Mouse (Mus musculus) layer of hippocampus, adult 2 months (tissue): ENCODE data around the gene Abcc9. TPM values are rescaled to one million over a fixed set of nuclear protein-coding genes. Genes with fewer than 3 reads are reported as not detected.

ENCODE experiments used
- DNase-seq, 2 experiments: peaks; one replicate each; pipeline ENCODE4 v3.0.0; 2022; ENCODE audit warnings: low spot score in 2 of 2
- H3K27ac ChIP-seq: fragments of 200-600 bp; 2 replicates; pipeline ENCODE4 v1.8.1; 2022
- H3K4me3 ChIP-seq: fragments of 200-600 bp; 2 replicates; pipeline ENCODE4 v1.8.1; 2022; ENCODE audit warnings: mild to moderate bottlenecking
- CTCF ChIP-seq: fragments of 200-600 bp; conservative IDR thresholded peaks from 2 replicates; pipeline ENCODE4 v1.8.1; 2022; ENCODE audit warnings: antibody characterized with exemption, mild to moderate bottlenecking, moderate library complexity
- total RNA-seq, 2 experiments: library from RNA; stranded (reverse); gene quantifications; 2 replicates each; pipeline ENCODE4 v1.2.3; 2021

The Abcc9 gene
- total RNA-seq, 2 experiments from 2014 or later, result 3.4 to 4.0 TPM

GRCm38 (mm10) chr6:142571055-142571618 lies 131.0 kb downstream of the Abcc9 start, which contains the start of gene Kcnj8:
Gene Kcnj8 (minus strand): TSS chr6:142571614.
- DNase-seq, result peak in 1 of 2 experiments; percentile 12
- H3K4me3 ChIP-seq, result peak within 1 kb of the TSS; percentile 53
- H3K27ac ChIP-seq, result no peak within 1 kb of the TSS
- TF ChIP-seq CTCF, result no peak

DNA sequence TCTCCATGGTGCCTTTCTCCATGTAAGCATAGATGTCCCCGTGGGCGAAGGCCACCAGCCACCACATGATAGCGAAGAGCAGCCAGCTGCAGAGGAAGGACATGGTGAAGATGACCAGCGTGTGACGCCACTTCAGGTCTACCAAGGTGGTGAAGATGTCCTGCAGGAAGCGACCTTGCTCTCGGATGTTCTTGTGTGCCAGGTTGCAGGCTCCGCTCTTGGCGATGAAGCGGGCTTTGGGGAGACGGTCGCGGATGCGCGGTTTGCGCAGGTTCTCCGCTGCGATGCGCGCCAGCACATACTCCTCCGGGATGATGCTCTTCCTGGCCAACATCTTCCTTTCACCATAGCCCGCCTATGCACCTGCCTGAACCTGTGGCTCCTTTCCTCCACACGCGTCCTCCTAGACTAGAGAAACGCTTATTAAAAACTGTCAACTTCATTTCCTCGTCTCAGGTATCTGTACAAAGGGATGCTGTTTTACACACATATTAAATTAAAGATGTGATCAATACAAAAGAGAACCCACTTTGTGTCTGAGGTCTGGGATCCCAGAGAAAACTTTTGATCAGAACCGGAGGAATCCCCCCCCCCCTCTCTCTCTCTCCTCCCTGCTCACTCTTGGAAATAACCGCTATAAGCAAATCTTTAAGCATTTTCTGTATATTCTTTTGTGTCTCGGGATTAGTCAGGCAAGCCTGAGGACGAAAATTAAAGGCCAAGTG lies 131.9 kb downstream of the Abcc9 start:
- TF ChIP-seq CTCF, result no peak
- H3K4me3 ChIP-seq, result no peak overlapping the region; the same call in 1 of the 2 replicates
- DNase-seq, result no peak

GRCm38 (mm10) chr6:142568713-142569357 lies 133.3 kb downstream of the Abcc9 start:
- no peak for DNase-seq
- no peak overlapping the region for H3K4me3 ChIP-seq
- no peak overlapping the region for H3K27ac ChIP-seq
- TF ChIP-seq CTCF, result no peak

More for the DNA sequence above, 131.9 kb downstream of the Abcc9 start:
- no peak overlapping the region for H3K27ac ChIP-seq

GRCm38 (mm10) chr6:142567452-142567851 lies 134.7 kb downstream of the Abcc9 start:
- no peak for TF ChIP-seq CTCF
- no peak overlapping the region for H3K4me3 ChIP-seq

GRCm38 (mm10) chr6:142564746-142565145 lies 137.4 kb downstream of the Abcc9 start:
- H3K4me3 ChIP-seq, result no peak overlapping the region
- no peak for TF ChIP-seq CTCF
- no peak for DNase-seq
- no peak overlapping the region for H3K27ac ChIP-seq

More at GRCm38 (mm10) chr6:142567452-142567851, 134.7 kb downstream of the Abcc9 start:
- DNase-seq, result no peak
- no peak overlapping the region for H3K27ac ChIP-seq

GRCm38 (mm10) chr6:142561151-142561550 lies 141.0 kb downstream of the Abcc9 start:
- DNase-seq, result no peak
- no peak overlapping the region for H3K4me3 ChIP-seq
- no peak overlapping the region for H3K27ac ChIP-seq
- TF ChIP-seq CTCF, result no peak

DNA sequence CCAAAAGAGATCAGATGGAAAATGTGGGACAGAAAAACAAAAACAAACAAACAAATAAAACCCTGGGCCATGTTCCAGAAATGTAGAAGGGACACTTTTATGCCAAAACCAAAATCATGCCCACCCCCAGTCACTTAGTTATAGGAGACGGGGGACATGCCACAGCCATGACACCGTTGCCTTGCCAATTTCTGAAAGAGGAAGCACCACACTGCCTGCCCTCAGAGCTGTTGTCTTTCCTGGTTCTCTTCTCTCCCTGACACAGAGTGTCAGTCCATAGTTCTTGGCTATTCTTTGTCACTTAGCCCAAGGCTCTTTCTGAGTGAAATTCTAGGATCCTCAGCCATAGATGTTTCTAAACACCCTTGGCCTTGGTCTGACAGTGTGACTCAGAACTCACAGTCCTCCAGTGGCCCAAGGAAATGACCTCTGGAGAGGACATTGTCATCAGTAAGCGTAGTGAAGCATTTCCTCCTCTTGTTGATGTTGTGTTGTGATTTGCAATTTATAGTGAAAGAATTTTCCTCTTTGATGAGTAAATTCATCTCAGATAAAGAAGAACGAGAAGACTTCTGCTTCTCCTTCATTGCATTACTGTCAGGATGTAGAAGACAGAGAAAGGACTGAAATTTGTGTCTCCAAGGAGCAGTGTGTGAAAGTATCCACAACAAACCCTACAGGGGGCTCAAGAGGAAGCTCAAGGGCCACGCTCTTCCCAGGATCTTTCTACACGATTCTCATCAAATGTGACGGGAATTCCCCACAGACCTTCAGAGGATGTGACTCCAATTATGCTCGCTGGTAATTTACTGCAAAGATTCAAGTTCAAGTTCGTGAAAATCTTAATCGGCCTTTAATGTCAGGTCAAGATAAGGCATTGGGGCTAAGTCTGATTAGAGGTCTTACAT lies 143.1 kb downstream of the Abcc9 start:
- Histone ChIP-seq H3K4me3 (no peak overlapping the region), H3K27ac (no peak overlapping the region)
- no peak for TF ChIP-seq CTCF
- DNase-seq, result no peak

- DNase-seq, result no peak
- peak; percentile 69 for TF ChIP-seq CTCF
- Histone ChIP-seq H3K27ac (no peak overlapping the region), H3K4me3 (no peak overlapping the region)
Measured at GRCm38 (mm10) chr6:142558076-142558475, 144.0 kb downstream of the Abcc9 start.

- no peak for TF ChIP-seq CTCF
- DNase-seq, result no peak
- Histone ChIP-seq H3K27ac (no peak overlapping the region), H3K4me3 (no peak overlapping the region)
Measured at GRCm38 (mm10) chr6:142555988-142556387, 146.1 kb downstream of the Abcc9 start.

- H3K4me3 ChIP-seq, result no peak overlapping the region
- no peak for TF ChIP-seq CTCF
- DNase-seq, result no peak
- no peak overlapping the region for H3K27ac ChIP-seq
Measured at GRCm38 (mm10) chr6:142551482-142551881, 150.6 kb downstream of the Abcc9 start.

DNA sequence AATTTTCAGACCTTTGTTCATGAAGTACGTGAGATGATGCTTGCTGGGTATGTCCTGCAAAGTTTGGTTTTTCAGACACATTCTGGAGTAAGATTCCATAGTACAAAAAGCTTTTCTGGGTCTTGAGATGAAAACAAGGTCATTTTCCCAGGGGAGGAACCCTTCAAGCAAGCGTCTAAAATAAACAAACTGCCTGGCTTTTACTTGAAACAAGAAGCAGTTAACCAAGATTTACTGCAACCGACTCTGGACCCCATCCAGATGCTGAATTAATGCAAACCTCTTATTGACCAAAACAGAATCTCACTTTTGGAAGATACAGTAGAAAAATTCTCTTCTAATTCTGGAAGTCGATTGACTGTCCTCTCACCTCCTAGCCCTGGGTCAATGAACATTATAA lies 151.2 kb downstream of the Abcc9 start:
- no peak for DNase-seq
- Histone ChIP-seq H3K4me3 (no peak overlapping the region), H3K27ac (no peak overlapping the region)
- no peak for TF ChIP-seq CTCF

GRCm38 (mm10) chr6:142548377-142548776 lies 153.7 kb downstream of the Abcc9 start:
- TF ChIP-seq CTCF, result no peak
- DNase-seq, result no peak
- Histone ChIP-seq H3K4me3 (no peak overlapping the region), H3K27ac (no peak overlapping the region)
